Comparison of ENCODE assay signal across 20 mouse cellular contexts in genomic region chr7:58392391-58393115, GRCm38 (mm10).
A peak's percentile ranks its signal among the peaks of the same experiment; 100 is the strongest.
DNase-seq lines count a peak whose midpoint lies in the region; ATAC-seq lines count a peak whose summit lies in the region.
"Had no signal": no experiment of that assay in that cellular context is flagged by ENCODE, and none has a peak within 500 bp of the region (broad histone marks: within the 10 kb centered on the region; RNA-seq: fewer than 3 reads in every experiment).

No protein-coding gene starts in this region.

- H3K4me1 ChIP-seq in midbrain, embryonic 13.5 days (replicated peaks) = peaks cover 4% of the 10 kb centered on the region
- H3K4me1 ChIP-seq: embryonic facial prominence, embryonic 12.5 days; heart, embryonic 15.5 days had no signal

- no peaks in the 10 kb centered on the region for H3K27me3 ChIP-seq in midbrain, embryonic 13.5 days
- H3K27me3 ChIP-seq: embryonic facial prominence, embryonic 12.5 days; forebrain, embryonic 15.5 days; heart, embryonic 15.5 days had no signal

- H3K9ac ChIP-seq in midbrain, embryonic 13.5 days (replicated peaks) = no peak overlapping the region
- H3K9ac ChIP-seq: embryonic facial prominence, embryonic 12.5 days; forebrain, embryonic 15.5 days; heart, embryonic 15.5 days; hindbrain, embryonic 14.5 days had no signal

- intact Hi-C loops in heart, postnatal 36 days (cut with DNase I) = no loop called here

- no peaks in the 10 kb centered on the region for H3K36me3 ChIP-seq in midbrain, embryonic 13.5 days
- H3K36me3 ChIP-seq: embryonic facial prominence, embryonic 12.5 days; forebrain, embryonic 15.5 days; heart, embryonic 15.5 days; hindbrain, embryonic 10.5 days had no signal

- no peak overlapping the region for H3K4me3 ChIP-seq in midbrain, embryonic 13.5 days (replicated peaks)
- H3K4me3 ChIP-seq: embryonic facial prominence, embryonic 12.5 days; forebrain, embryonic 15.5 days; heart, adult 2 months; heart, embryonic 15.5 days; hindbrain, embryonic 10.5 days had no signal

- ATAC-seq in CD4-positive, CD25-positive, alpha-beta regulatory T cell, adult 4 months = peak; percentile 76
- ATAC-seq in midbrain, embryonic 13.5 days = no peak
- no peak for ATAC-seq in frontal cortex, adult (ENCODE audit: low TSS enrichment)
- ATAC-seq: forebrain, embryonic 15.5 days had no signal

- H3K4me2 ChIP-seq in midbrain, embryonic 13.5 days (replicated peaks) = no peak overlapping the region
- H3K4me2 ChIP-seq: embryonic facial prominence, embryonic 12.5 days; forebrain, embryonic 15.5 days; heart, embryonic 11.5 days; heart, embryonic 15.5 days; hindbrain, embryonic 14.5 days had no signal

- H3K9me3 ChIP-seq in midbrain, embryonic 13.5 days = no peaks in the 10 kb centered on the region
- H3K9me3 ChIP-seq: embryonic facial prominence, embryonic 12.5 days; forebrain, embryonic 15.5 days; heart, embryonic 15.5 days; hindbrain, embryonic 10.5 days had no signal

- no peak overlapping the region for H3K27ac ChIP-seq in midbrain, embryonic 13.5 days
- H3K27ac ChIP-seq: embryonic facial prominence, embryonic 12.5 days; forebrain, embryonic 15.5 days; heart, adult 2 months; heart, embryonic 15.5 days; hindbrain, embryonic 10.5 days; hindbrain, embryonic 14.5 days had no signal

- peak; percentile 59 for DNase-seq in thymus, postnatal 0 days (ENCODE audit: low spot score)
- DNase-seq in thymus, postnatal 4 days = no peak
- DNase-seq in induced T-regulatory cell, adult 2 months (ENCODE audit: low read depth) = peak; percentile 46
- DNase-seq in heart, postnatal 36 days = no peak
- DNase-seq: adrenal gland, adult 2 months; adrenal gland, postnatal 25 days; cerebellum, adult 8-10 months; cerebellum, postnatal 14 days; gastrocnemius, postnatal 14 days; heart, adult 2 months; heart, postnatal 14 days had no signal

- 88% methylated on average over 4 of the region's 4 CpGs for WGBS in midbrain, embryonic 13.5 days

Comparison
In these comparisons a context has a peak if more than half of its experiments do, and no peak if none do; other contexts are left out.
1. DNase-seq: peak in thymus, postnatal 0 days (single experiment) and induced T-regulatory cell, adult 2 months (single experiment); none in thymus, postnatal 4 days (single experiment) and heart, postnatal 36 days (0 of 2).